Mouse (Mus musculus): ENCODE measurements around the gene Ipo13. TPM values are rescaled to one million over a fixed set of nuclear protein-coding genes. Genes with fewer than 3 reads are reported as not detected.

Ipo13 gene
- polyA plus RNA-seq, 1 experiment: 41.7 TPM

DNA sequence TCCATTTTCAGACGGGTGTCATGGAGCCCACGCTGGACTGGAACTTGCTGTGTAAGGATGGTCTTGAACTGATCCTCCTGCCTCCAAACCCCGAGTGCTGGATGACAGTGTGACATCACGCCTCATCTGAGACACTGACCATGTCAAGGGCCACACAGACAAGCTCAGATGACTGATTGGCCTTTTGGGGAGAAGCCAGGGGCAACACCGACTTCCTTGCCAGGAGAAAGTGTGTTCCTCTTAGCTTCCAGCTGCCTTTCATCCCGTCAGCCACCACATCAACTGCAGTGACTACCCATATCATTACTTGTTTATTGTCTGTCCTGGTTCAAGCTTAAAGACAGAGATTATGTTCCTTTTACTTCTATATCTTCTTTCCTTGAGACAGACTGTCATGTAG lies 10.1 kb upstream of the Ipo13 start:
- no peaks in the 10 kb centered on the region for H3K36me3 ChIP-seq (ENCODE audit: control insufficient read depth, insufficient read depth, low read length)
- 60% methylated on average over 5 of the region's 6 CpGs for WGBS
- DNase-seq (ENCODE audit: low read depth in 1 of 2, low spot score in 2 of 2): no peak
- H3K4me1 ChIP-seq (ENCODE audit: control insufficient read depth, insufficient read depth, insufficient read length): peaks cover 22% of the 10 kb centered on the region
- peaks cover 17% of the 10 kb centered on the region for H3K27me3 ChIP-seq (ENCODE audit: control insufficient read depth, insufficient read depth, low read length)
- no peak overlapping the region for H3K27ac ChIP-seq (ENCODE audit: insufficient read depth, low read length)
- H3K4me3 ChIP-seq (ENCODE audit: extremely low read depth, insufficient read depth, insufficient read length): no peak overlapping the region
- TF ChIP-seq CTCF (IDR thresholded peaks at IDR 0.05; ENCODE audit: extremely low read depth, insufficient read depth, insufficient read length, insufficient replicate concordance) (no peak), POLR2A (IDR thresholded peaks at IDR 0.05; ENCODE audit: low read depth, low read length) (no peak)

DNA sequence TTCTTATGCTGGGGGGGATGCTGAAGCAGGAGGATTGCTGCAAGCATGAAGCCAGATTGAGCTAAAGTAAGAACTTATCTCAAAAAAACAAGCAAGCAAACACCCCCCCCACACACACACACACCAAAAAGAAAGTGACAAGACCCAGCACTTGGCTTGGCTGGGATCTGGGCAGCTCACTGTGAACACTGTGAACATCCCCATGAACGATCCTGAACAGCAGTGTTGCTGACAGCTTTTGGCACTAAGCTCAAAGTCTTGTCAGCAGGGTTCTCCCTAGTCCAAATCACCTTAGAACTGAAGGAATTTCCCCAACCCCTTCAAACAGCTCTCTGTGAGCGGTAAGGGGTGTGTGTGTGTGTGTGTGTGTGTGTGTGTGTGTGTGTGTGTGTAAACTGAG lies 8.7 kb upstream of the Ipo13 start:
- H3K27ac ChIP-seq (ENCODE audit: insufficient read depth, low read length): no peak overlapping the region
- H3K4me3 ChIP-seq (ENCODE audit: extremely low read depth, insufficient read depth, insufficient read length): no peak overlapping the region
- H3K27me3 ChIP-seq (ENCODE audit: control insufficient read depth, insufficient read depth, low read length): peaks cover 6% of the 10 kb centered on the region; the same call in 1 of the 2 replicates
- no peaks in the 10 kb centered on the region for H3K36me3 ChIP-seq (ENCODE audit: control insufficient read depth, insufficient read depth, low read length)
- no peak for TF ChIP-seq CTCF (IDR thresholded peaks at IDR 0.05; ENCODE audit: extremely low read depth, insufficient read depth, insufficient read length, insufficient replicate concordance)
- WGBS: 88% methylated on average over 2 of the region's 2 CpGs
- DNase-seq (ENCODE audit: low read depth in 1 of 2, low spot score in 2 of 2): no peak
- H3K4me1 ChIP-seq (ENCODE audit: control insufficient read depth, insufficient read depth, insufficient read length): peaks cover 20% of the 10 kb centered on the region

DNA sequence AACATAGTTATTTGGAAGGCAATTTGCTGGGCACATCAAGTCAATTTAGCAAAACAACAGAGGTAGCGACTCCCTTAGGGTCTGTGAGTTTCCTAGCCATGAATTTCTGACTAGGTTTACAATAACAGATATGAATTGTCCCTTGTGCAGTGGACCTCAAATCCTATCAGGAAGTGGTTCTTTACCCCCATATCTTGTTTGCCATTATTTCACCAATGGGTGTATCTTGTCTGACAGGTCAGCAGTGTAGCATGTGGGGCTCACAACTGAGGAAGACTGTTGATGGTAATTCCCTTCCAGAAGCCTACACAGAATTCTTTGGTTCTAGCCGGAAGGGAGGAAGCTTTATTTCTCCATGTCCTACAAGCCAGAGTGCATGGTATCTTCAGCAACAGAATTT lies 6.6 kb upstream of the Ipo13 start:
- no peak overlapping the region for H3K4me3 ChIP-seq (ENCODE audit: extremely low read depth, insufficient read depth, insufficient read length)
- no peaks in the 10 kb centered on the region for H3K27me3 ChIP-seq (ENCODE audit: control insufficient read depth, insufficient read depth, low read length)
- peaks cover 13% of the 10 kb centered on the region; the same call in 1 of the 2 replicates for H3K4me1 ChIP-seq (ENCODE audit: control insufficient read depth, insufficient read depth, insufficient read length)
- TF ChIP-seq POLR2A (IDR thresholded peaks at IDR 0.05; ENCODE audit: low read depth, low read length) (no peak), CTCF (IDR thresholded peaks at IDR 0.05; ENCODE audit: extremely low read depth, insufficient read depth, insufficient read length, insufficient replicate concordance) (no peak)
- WGBS: 68% methylated on average over 2 of the region's 2 CpGs
- H3K27ac ChIP-seq (ENCODE audit: insufficient read depth, low read length): peak overlapping the region; percentile 60
- H3K36me3 ChIP-seq (ENCODE audit: control insufficient read depth, insufficient read depth, low read length): no peaks in the 10 kb centered on the region
- DNase-seq (ENCODE audit: low read depth in 1 of 2, low spot score in 2 of 2): no peak

DNA sequence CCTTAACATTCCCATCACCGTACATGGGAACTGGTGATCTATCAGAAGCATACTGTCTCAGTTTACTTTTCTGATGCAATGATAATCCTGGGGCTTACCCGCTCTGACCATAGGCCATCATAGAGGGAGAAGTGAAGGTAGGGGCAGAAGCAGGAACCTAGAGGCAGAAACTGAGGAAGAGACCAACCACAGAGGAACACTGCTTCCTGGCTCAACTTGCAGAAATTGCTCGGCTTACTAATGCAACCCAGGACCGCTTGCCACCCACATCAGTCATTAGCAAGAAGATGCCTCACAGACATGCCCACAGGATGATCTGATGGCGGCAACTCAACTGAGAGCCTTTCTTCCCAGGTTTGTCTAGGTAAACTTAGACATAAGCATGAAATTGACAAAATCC lies 4.0 kb upstream of the Ipo13 start:
- WGBS: 39% methylated on average over 5 of the region's 5 CpGs
- H3K4me3 ChIP-seq (ENCODE audit: extremely low read depth, insufficient read depth, insufficient read length): no peak overlapping the region
- no peak overlapping the region for H3K27ac ChIP-seq (ENCODE audit: insufficient read depth, low read length)
- TF ChIP-seq POLR2A (IDR thresholded peaks at IDR 0.05; ENCODE audit: low read depth, low read length) (no peak), CTCF (IDR thresholded peaks at IDR 0.05; ENCODE audit: extremely low read depth, insufficient read depth, insufficient read length, insufficient replicate concordance) (no peak)
- DNase-seq (ENCODE audit: low read depth in 1 of 2, low spot score in 2 of 2): no peak
- H3K4me1 ChIP-seq (ENCODE audit: control insufficient read depth, insufficient read depth, insufficient read length): peaks cover 19% of the 10 kb centered on the region
- no peaks in the 10 kb centered on the region for H3K36me3 ChIP-seq (ENCODE audit: control insufficient read depth, insufficient read depth, low read length)
- no peaks in the 10 kb centered on the region for H3K27me3 ChIP-seq (ENCODE audit: control insufficient read depth, insufficient read depth, low read length)

DNA sequence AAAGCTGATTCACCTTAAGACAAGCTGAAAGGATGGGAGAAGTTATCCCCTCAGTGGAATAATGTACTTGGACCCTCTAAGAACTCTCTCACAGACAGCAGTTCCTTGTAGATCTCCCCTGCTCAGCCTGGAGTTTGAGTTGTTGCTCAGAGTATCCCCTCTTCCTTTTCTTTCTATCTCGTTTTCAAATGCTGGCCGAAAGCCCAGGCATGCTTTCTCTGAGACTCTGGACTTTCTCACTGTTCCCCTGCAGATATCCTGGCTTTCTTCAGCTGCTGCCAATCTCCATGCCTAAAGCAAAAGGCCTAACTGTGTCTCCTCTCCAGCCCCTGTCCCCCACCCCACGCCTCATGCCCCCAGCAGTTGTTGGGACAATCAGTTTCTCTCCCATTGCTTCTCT lies 3.5 kb upstream of the Ipo13 start:
- 66% methylated on average over 3 of the region's 3 CpGs for WGBS

DNA sequence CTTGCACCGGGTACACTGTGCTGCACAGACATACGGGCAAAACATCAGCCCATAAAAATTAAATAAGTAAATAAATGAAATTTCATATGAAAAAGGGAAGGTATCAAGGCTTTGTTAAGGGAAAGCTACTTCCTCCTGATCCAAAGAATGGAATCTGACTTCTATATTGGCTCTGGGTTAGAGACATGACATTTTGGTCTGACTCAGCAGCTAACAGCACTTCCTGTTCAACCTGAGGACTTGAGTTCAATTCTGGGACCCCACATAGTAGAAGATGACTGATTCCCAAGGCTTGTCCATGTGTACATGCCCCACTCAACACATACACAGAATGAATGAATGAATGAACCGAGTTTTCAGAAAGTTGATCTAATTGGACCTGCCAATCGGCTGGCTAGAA lies 3.0 kb upstream of the Ipo13 start:
- DNase-seq (ENCODE audit: low read depth in 1 of 2, low spot score in 2 of 2): no peak
- Histone ChIP-seq H3K4me3 (ENCODE audit: extremely low read depth, insufficient read depth, insufficient read length) (no peak overlapping the region), H3K27me3 (ENCODE audit: control insufficient read depth, insufficient read depth, low read length) (no peaks in the 10 kb centered on the region), H3K36me3 (ENCODE audit: control insufficient read depth, insufficient read depth, low read length) (no peaks in the 10 kb centered on the region), H3K4me1 (ENCODE audit: control insufficient read depth, insufficient read depth, insufficient read length) (peaks cover 19% of the 10 kb centered on the region), H3K27ac (ENCODE audit: insufficient read depth, low read length) (no peak overlapping the region)
- WGBS: 91% methylated on average over 4 of the region's 4 CpGs
- TF ChIP-seq CTCF (IDR thresholded peaks at IDR 0.05; ENCODE audit: extremely low read depth, insufficient read depth, insufficient read length, insufficient replicate concordance): no peak
- TF ChIP-seq POLR2A (IDR thresholded peaks at IDR 0.05; ENCODE audit: low read depth, low read length): no peak

More for the DNA sequence above, 3.5 kb upstream of the Ipo13 start:
- Histone ChIP-seq H3K27me3 (ENCODE audit: control insufficient read depth, insufficient read depth, low read length) (no peaks in the 10 kb centered on the region), H3K4me3 (ENCODE audit: extremely low read depth, insufficient read depth, insufficient read length) (no peak overlapping the region), H3K4me1 (ENCODE audit: control insufficient read depth, insufficient read depth, insufficient read length) (peaks cover 19% of the 10 kb centered on the region), H3K27ac (ENCODE audit: insufficient read depth, low read length) (no peak overlapping the region), H3K36me3 (ENCODE audit: control insufficient read depth, insufficient read depth, low read length) (no peaks in the 10 kb centered on the region)
- no peak for DNase-seq (ENCODE audit: low read depth in 1 of 2, low spot score in 2 of 2)
- TF ChIP-seq CTCF (IDR thresholded peaks at IDR 0.05; ENCODE audit: extremely low read depth, insufficient read depth, insufficient read length, insufficient replicate concordance) (no peak), POLR2A (IDR thresholded peaks at IDR 0.05; ENCODE audit: low read depth, low read length) (no peak)

DNA sequence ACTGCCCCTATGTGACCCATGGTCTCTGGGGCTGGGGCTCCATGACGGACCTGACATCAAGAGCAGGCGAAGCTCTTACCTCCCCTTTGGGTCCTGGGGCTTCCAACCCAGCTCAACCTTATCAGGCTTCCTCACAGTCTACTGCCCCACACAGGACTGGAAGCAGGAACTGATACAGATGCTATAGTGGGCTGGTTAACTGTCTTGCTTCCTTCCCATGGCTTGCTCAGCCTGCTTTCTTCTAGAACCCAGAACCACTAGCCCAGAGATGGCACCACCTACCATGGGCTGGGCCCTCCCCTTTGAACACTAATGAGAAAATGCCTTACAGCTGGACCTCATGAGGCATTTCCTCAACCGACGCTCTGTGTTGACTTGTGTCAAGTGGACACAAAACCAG lies 2.6 kb upstream of the Ipo13 start:
- Histone ChIP-seq H3K27ac (ENCODE audit: insufficient read depth, low read length) (no peak overlapping the region), H3K4me3 (ENCODE audit: extremely low read depth, insufficient read depth, insufficient read length) (no peak overlapping the region), H3K36me3 (ENCODE audit: control insufficient read depth, insufficient read depth, low read length) (no peaks in the 10 kb centered on the region), H3K27me3 (ENCODE audit: control insufficient read depth, insufficient read depth, low read length) (no peaks in the 10 kb centered on the region), H3K4me1 (ENCODE audit: control insufficient read depth, insufficient read depth, insufficient read length) (peaks cover 19% of the 10 kb centered on the region)
- TF ChIP-seq POLR2A (IDR thresholded peaks at IDR 0.05; ENCODE audit: low read depth, low read length) (no peak), CTCF (IDR thresholded peaks at IDR 0.05; ENCODE audit: extremely low read depth, insufficient read depth, insufficient read length, insufficient replicate concordance) (no peak)
- WGBS: 83% methylated on average over 4 of the region's 4 CpGs
- no peak for DNase-seq (ENCODE audit: low read depth in 1 of 2, low spot score in 2 of 2)

Data from spleen, adult 2 months (tissue).